Mouse (Mus musculus) kidney, adult 8-10 months (tissue): Measurements from ENCODE around the gene Fam243.

ENCODE experiments used
- DNase-seq, 2 experiments: peaks; one replicate each; pipeline ENCODE4 v3.0.0; 2022

Gene Fam243

GRCm38 (mm10) chr16:92321341-92321740 is at the start of gene Fam243:
Gene Fam243, minus strand, starts transcription at chr16:92321441.
- DNase-seq: no peak

GRCm38 (mm10) chr16:92369260-92369659 is 48.0 kb upstream of the Fam243 start:
- DNase-seq: peak; percentile 45 to 55

GRCm38 (mm10) chr16:92365477-92365876 is 44.2 kb upstream of the Fam243 start:
- no peak for DNase-seq

GRCm38 (mm10) chr16:92360711-92361110 is 39.5 kb upstream of the Fam243 start:
- DNase-seq: no peak

- DNase-seq: no peak
Measured at GRCm38 (mm10) chr16:92359229-92359628, 38.0 kb upstream of the Fam243 start, which contains the start of gene Kcne1. Gene Kcne1, minus strand, starts transcription at chr16:92359468.

GRCm38 (mm10) chr16:92358734-92359133 is 37.5 kb upstream of the Fam243 start:
- no peak for DNase-seq

- DNase-seq: peak in 1 of 2 experiments; percentile 34
Measured at GRCm38 (mm10) chr16:92357566-92357965, 36.3 kb upstream of the Fam243 start.

- DNase-seq: no peak
Measured at GRCm38 (mm10) chr16:92357023-92357422, 35.8 kb upstream of the Fam243 start.

- DNase-seq: no peak
Measured at GRCm38 (mm10) chr16:92355982-92356381, 34.7 kb upstream of the Fam243 start.

GRCm38 (mm10) chr16:92355366-92355765 is 34.1 kb upstream of the Fam243 start:
- DNase-seq: no peak

GRCm38 (mm10) chr16:92353897-92354296 is 32.7 kb upstream of the Fam243 start:
- no peak for DNase-seq

GRCm38 (mm10) chr16:92353295-92353694 is 32.1 kb upstream of the Fam243 start:
- DNase-seq: no peak

GRCm38 (mm10) chr16:92348941-92349340 is 27.7 kb upstream of the Fam243 start:
- DNase-seq: no peak

GRCm38 (mm10) chr16:92346297-92346916 is 25.2 kb upstream of the Fam243 start:
- DNase-seq: no peak

GRCm38 (mm10) chr16:92345177-92345576 is 23.9 kb upstream of the Fam243 start:
- no peak for DNase-seq

- DNase-seq: peak; percentile 34 to 58
Measured at GRCm38 (mm10) chr16:92340612-92341511, 19.6 kb upstream of the Fam243 start.

GRCm38 (mm10) chr16:92336280-92336679 is 15.0 kb upstream of the Fam243 start:
- peak; percentile 77 to 83 for DNase-seq

GRCm38 (mm10) chr16:92334600-92334999 is 13.4 kb upstream of the Fam243 start:
- no peak for DNase-seq

- DNase-seq: no peak
Measured at GRCm38 (mm10) chr16:92330966-92331365, 9.7 kb upstream of the Fam243 start.

- no peak for DNase-seq
Measured at GRCm38 (mm10) chr16:92327911-92328310, 6.7 kb upstream of the Fam243 start.

GRCm38 (mm10) chr16:92325062-92325406 is 3.8 kb upstream of the Fam243 start:
- no peak for DNase-seq

- DNase-seq: no peak
Measured at GRCm38 (mm10) chr16:92324309-92325061, 3.2 kb upstream of the Fam243 start.

GRCm38 (mm10) chr16:92320361-92320760 is 880 bp downstream of the Fam243 start:
- DNase-seq: no peak
